Mouse (Mus musculus) bone marrow, adult 2 months (tissue): ENCODE measurements around the gene Slc17a6.

ENCODE experiments used
- CTCF ChIP-seq: fragments of 200-500 bp; IDR thresholded peaks from 2 replicates; pipeline ENCODE4 v1.5.1; 2011; ENCODE audit warnings: low read length, control low read depth; ENCODE audit not compliant: control insufficient read depth, insufficient read depth
- POLR2A ChIP-seq: fragments of 200-500 bp; IDR thresholded peaks from 2 replicates; pipeline ENCODE4 v1.6.1; 2011; ENCODE audit warnings: low read depth, mild to moderate bottlenecking, control low read depth, low read length, borderline replicate concordance; ENCODE audit not compliant: control insufficient read depth

DNA sequence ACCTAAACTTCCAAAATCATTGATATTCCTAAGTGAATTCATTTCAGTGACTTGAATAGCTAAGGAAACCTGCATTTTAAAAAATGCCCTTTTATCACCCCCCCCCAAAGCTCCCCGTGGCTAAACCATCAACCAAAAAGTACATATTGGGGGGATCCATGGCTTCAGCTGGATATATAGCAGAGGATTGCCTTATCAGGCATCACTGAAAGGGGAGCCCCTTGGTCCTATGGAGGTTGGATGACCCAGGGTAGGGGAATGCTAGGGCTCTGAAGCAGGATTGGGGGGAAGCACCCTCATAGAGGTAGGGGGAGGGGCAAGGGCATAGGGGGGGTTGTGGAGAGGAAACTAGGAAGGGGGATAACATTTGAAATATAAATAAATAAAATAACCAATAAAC is 1.8 kb upstream of the Slc17a6 start:
- no peak for TF ChIP-seq POLR2A
- no peak for TF ChIP-seq CTCF
